Mouse (Mus musculus) urinary bladder, postnatal 36 days (tissue): ENCODE measurements around the gene Afg1l.

Experiments used
- DNase-seq, 2 experiments: peaks; one replicate each; pipeline ENCODE4 v3.0.0; 2022; ENCODE audit warnings: low spot score in 2 of 2, mixed read lengths in 1 of 2

The Afg1l gene

GRCm38 (mm10) chr10:42477550-42478340, 620 bp downstream of the Afg1l start:
- no peak for DNase-seq

DNA sequence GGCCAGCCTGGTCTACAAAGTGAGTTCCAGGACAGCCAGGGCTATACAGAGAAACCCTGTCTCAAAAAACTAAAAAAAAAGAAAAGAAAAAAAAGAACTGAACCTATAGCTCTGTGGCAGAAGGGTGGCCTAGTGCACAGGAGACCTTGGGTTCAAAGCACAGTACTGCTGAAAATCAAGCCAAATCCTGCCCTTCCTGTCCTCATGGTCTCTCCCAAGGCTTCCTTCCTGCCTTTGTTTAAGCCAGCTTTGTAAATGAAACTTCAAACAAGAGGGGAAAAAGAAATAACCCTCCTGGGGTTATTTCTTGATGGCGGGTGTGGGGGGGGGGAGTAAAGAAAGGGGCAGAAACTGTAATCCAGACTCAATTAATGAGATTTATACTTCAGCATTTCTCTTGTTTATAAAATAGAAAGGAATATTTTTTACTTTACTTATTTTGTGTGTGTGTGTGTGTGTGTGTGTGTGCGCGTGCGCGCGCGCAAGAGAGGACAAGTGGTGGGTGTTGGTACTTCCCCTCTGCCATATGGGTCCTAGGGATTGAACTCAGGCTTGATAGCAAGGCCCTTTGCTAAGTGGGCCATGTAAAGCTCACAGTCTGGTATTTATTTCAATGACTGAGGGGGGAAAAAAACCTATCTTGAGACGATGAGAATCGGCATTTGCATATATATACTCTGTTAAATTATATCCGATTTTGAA, 1.4 kb downstream of the Afg1l start:
- no peak for DNase-seq

GRCm38 (mm10) chr10:42474946-42475514, 3.3 kb downstream of the Afg1l start:
- DNase-seq, result no peak

DNA sequence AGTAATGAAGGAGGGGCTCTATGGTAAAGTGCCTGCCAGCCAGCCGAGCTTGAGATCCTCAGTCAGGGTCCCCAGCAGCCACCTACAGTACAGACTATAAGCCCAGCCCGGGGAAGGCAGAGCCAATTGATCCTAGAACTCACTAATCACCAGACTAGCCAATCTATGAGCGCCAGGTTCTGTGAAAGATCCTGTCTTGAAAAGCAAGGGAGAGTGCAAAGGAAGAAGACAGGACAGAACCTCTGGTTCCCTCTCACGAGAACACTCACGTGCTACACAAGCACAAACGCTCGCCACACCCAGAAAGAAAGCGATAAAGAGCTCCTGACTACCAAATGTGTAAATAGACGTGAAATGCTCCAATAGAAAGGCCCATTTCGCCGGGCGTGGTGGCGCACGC, 13.6 kb downstream of the Afg1l start:
- DNase-seq, result no peak

DNA sequence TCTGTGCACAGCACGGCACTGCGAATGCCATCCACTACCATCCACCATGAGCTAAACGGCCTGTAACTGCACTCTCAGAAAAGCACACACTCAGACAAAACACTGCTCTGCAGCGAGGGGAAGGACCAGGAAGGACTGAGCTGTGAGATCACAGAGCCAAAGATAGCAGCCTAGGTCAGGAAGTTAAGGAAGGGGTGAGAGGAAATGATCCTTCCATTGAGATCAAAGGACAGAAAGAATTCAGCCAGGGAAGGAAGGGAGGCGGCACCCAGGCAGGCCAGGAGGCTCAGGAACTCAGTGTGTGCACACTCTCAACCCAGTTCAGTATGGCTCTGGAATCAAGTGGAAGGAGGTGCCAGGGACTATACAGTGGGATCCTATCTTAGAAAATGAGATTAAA, 14.1 kb downstream of the Afg1l start:
- no peak for DNase-seq

DNA sequence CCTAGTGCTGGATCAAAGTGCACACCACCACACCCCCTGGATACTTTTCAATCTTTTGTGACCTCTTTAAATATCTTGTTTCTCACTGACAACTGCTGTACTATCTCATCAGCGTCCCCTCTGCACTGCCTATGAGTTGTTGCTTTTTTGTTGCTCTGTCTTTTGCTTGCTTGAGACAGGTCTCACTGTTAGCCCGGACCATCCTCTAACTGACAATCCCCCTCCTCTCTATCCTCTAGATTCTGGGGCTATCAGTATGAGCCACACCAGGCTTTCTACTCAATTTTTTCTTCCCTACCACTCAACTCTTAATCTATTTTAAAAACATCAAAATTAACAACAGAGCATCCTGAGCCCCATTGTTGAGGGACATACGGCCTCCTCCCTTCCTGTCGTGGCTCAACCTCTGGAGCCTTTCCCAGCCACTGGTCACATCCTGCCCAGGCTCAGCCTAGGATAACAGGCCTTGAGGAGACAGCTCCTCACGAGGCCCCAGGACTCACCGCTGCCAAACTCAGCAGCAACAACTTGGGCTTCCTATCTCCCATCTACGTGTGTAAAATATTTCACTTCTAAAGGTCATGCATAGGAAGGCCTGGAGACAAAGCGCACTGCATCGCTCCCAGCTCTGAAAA, 20.7 kb downstream of the Afg1l start:
- DNase-seq, result peak in 1 of 2 experiments; percentile 32

GRCm38 (mm10) chr10:42455981-42456380, 22.4 kb downstream of the Afg1l start:
- no peak for DNase-seq

DNA sequence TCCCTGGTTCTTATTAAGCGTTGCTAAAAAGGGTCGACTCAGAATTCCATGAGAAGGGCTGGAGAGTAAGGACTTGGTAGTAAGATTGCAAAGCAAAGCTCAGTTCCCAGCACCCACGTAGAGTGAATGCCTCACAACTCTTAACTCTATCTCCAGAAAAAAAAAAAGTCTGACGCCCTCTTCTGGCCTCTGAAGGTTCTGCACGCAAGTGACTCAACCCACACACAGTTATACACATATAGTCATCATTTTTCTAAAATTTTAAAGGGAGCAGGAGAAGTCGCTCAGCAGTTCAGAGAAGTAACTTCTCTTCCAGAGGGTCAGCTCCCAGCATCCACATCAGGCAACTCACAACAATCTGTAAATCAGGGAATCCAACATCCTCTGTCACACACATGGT, 23.7 kb downstream of the Afg1l start:
- no peak for DNase-seq

DNA sequence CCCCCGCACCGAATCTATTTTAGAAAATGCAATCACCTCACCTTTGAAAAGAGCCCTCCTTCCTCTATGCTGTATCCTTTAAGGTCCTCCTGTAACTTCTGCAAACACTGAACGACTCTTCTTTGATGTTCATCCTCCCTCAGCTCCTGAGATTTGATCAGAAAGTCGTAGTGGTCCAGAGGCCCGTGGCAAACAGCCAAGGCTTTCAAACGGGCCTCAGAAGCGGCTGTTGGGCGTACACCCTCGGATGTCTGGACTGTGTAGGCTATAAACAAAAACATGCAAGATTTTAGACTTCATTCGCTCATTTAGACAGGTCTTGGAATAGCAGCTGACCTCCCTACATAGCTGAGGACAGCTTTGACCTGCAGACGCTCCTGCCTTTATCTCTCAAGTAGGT, 24.1 kb downstream of the Afg1l start:
- no peak for DNase-seq

DNA sequence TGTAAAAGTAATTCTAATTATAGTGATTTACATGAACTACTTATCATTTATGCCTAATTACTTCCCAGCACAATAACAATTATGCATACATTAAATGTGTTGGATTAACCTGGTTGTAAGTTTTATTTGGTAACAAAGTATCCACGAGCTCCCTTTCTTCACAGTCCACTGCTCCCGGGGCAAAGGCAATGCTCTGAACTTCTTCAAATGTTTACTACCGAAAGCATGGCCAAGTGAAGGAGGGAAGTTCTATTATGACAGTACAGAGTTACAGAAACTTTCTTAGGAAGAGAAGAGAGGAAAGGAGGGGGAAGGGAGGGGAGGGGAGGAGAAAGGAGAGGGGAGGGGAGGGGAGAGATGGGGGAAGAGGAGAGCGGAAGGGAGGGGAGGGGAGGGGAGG, 28.7 kb downstream of the Afg1l start:
- DNase-seq, result no peak

- no peak for DNase-seq
These were observed 30.0 kb downstream of the Afg1l start for GRCm38 (mm10) chr10:42448371-42448770.

- no peak for DNase-seq
These were observed 32.2 kb downstream of the Afg1l start for GRCm38 (mm10) chr10:42446145-42446544.

- no peak for DNase-seq
These were observed 41.2 kb downstream of the Afg1l start for GRCm38 (mm10) chr10:42436842-42437805.

GRCm38 (mm10) chr10:42417530-42418174, 60.7 kb downstream of the Afg1l start:
- DNase-seq, result no peak

DNA sequence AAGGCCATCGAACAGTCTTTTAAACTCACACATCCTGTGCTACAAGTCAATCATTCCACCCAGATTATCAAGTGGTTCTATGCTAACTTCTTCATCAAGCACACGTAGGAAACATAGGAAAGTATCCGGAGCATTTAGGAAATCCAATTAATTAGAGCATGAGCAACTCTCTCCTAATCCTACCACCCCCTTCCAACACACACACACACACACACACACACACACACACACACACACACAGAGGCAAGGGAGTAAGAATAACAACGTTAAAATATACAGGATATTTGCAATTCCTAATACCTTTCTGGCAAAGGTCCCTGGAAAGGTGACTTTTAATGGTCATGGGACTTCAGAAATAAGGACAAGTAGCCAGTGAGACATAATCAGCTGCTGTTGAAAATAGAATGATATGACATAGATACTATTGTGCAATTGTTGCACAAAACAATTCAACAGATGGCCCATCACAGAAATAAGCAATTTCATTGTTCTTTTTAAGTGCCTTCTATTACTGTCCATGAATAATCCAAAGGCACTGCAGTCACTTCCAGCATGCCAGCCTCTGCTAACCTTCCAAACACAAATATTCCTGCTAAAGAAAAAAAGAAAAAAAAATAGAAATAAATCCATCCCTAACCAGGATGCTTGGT, 62.4 kb downstream of the Afg1l start:
- DNase-seq, result no peak

DNA sequence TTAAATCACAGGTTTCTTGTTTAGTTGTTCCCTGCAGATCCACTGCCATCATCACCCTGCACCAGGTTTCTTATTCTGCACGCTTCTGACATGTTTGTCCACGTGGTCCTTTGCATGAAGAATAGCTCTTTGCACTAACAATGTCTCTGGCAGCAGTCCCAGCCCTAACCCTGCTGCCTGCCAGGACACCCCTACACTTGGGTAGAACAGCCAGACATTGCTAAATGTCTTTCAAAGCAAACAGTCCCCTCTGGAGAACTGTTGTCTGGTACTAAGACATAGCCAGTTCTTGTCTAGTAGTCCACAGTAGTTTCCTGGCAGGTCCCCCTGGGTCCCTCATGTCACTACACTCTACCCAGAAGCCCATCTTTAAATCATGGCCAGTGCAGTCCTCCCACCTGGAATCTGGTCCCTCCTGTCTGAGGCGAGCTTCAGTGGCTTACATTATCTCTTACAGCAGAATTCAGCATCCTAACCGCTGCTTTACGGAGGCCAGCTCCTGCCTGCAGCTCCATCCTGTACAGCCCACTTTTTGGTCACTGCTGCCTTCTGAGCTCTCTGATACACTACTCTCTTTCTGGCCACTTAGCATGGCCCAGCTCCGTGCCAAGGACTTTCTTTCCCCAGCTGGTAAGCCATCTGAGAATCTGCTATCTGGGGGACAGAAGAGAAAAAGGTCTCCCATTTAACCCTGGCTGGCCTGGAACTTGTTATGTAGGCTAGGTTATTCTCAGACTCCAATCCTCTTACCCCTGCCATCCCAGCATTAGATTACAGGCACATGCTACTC, 67.4 kb downstream of the Afg1l start:
- DNase-seq, result no peak

DNA sequence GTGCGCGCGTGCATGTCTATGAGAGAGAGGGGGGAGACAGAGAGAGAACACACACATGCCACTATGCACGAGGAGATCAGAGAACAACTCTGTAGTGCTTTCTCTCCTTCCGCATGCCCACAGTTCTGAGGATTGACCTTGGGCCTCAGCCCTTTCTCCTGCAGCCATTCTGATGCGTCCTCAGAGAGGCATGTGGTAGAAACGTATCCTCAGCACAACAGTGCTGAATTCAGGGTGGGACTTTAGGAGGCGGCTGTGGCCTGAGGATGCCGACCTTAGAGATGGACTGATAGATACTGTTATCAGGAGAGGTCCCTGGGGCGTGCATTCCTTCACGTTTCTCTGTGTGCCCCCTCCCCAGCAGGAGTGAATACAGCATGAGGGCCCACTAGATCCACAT, 87.9 kb downstream of the Afg1l start:
- DNase-seq, result no peak

DNA sequence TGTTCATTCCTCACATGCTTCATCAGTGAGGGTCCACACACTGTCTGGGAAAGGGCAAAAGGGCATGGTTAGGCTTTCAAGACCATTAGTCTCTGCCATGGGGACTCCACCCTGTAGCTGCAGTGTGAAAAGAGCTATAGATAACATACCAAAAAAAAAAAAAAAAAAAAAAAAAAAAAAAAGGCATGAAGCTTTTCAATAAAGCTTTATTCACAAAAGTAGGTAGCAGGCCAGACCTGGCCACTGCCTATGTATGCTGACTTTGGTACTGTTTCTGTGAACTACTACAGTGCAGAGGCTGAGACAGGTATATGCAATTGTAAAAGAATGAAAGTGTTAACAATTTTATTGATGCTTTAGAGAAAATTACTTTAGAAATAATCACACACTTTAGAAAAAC, 90.2 kb downstream of the Afg1l start:
- DNase-seq, result no peak

DNA sequence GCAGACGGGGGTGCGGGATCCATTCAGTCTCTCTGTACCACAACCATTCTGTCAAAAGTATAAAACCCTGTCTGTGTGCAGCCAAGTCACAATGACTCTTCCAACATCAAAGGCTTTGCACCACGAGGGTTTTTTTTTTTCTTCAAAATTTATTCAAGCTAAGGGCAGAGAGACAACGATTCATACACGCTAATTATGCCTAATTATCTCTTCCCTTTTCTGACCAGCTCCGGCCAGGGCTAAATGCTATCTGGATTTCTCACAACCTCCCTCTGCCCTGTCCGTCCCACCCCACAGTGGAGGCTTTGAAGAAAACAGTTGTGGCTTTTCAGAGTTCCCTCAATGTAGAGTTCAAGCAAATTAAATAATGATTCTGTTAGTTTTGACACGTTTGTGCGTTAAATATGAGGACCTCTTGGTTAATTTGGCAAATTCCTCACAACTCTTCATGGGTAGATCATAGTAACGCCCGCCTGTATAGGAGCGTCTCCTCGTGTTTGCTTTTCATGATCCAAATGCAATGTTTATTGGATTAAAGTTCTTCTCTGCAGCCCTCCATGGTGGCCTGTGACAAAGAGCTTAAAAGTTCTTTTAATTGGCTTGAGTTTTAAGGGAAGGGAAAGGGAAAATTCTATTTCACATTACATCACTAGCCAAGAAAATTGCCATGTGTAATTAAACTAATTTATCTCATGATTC, 93.3 kb downstream of the Afg1l start:
- DNase-seq, result no peak
